Mouse (Mus musculus) layer of hippocampus, adult 2 months (tissue): ENCODE results near the gene Agmat. TPM values are rescaled to one million over a fixed set of nuclear protein-coding genes. Genes with fewer than 3 reads are reported as not detected.

Source experiments
- DNase-seq, 2 experiments: peaks; one replicate each; pipeline ENCODE4 v3.0.0; 2022; ENCODE audit warnings: low spot score in 2 of 2
- H3K27ac ChIP-seq: fragments of 200-600 bp; 2 replicates; pipeline ENCODE4 v1.8.1; 2022
- H3K4me3 ChIP-seq: fragments of 200-600 bp; 2 replicates; pipeline ENCODE4 v1.8.1; 2022; ENCODE audit warnings: mild to moderate bottlenecking
- CTCF ChIP-seq: fragments of 200-600 bp; conservative IDR thresholded peaks from 2 replicates; pipeline ENCODE4 v1.8.1; 2022; ENCODE audit warnings: antibody characterized with exemption, mild to moderate bottlenecking, moderate library complexity
- long read RNA-seq, 2 experiments: library from polyadenylated mRNA; stranded (forward); transcript quantifications; one replicate each; pipeline ENCODE4 v2.0.0; 2021; ENCODE audit warnings: borderline mapping rate in 2 of 2
- total RNA-seq, 2 experiments: library from RNA; stranded (reverse); gene quantifications; 2 replicates each; pipeline ENCODE4 v1.2.3; 2021

Gene Agmat
- total RNA-seq: not detected
- long read RNA-seq, experiment 1: 0 reads
- long read RNA-seq, experiment 2, partial matches to known transcripts: 0 of 1 reads
- long read RNA-seq, experiment 2, other reads (novel, unspliced or antisense): 1 of 1 reads

- no peak for TF ChIP-seq CTCF
These were observed at the start of gene Agmat for GRCm38 (mm10) chr4:141746578-141747346. TSS of gene Agmat (plus strand) at chr4:141746672.

GRCm38 (mm10) chr4:141704625-141705024 is 41.8 kb upstream of the Agmat start:
- TF ChIP-seq CTCF: no peak

More at GRCm38 (mm10) chr4:141746578-141747346, at the start of gene Agmat:
- Histone ChIP-seq H3K27ac (no peak within 1 kb of the TSS), H3K4me3 (no peak within 1 kb of the TSS)
- no peak for DNase-seq

GRCm38 (mm10) chr4:141705331-141705730 is 41.1 kb upstream of the Agmat start:
- peak; percentile 61 for TF ChIP-seq CTCF
- H3K27ac ChIP-seq: peak overlapping the region; percentile 80
- DNase-seq: peak; percentile 76 to 91
- H3K4me3 ChIP-seq: no peak overlapping the region

More at GRCm38 (mm10) chr4:141704625-141705024, 41.8 kb upstream of the Agmat start:
- H3K4me3 ChIP-seq: no peak overlapping the region
- H3K27ac ChIP-seq: peak overlapping the region; percentile 80
- DNase-seq: no peak

- TF ChIP-seq CTCF: no peak
- Histone ChIP-seq H3K27ac (no peak overlapping the region), H3K4me3 (no peak overlapping the region)
- no peak for DNase-seq
These were observed 38.5 kb upstream of the Agmat start for GRCm38 (mm10) chr4:141708005-141708404.

GRCm38 (mm10) chr4:141708971-141709370 is 37.5 kb upstream of the Agmat start:
- H3K4me3 ChIP-seq: no peak overlapping the region
- DNase-seq: no peak
- H3K27ac ChIP-seq: no peak overlapping the region
- TF ChIP-seq CTCF: no peak

- Histone ChIP-seq H3K27ac (no peak overlapping the region), H3K4me3 (no peak overlapping the region)
- no peak for TF ChIP-seq CTCF
- DNase-seq: no peak
These were observed 35.2 kb upstream of the Agmat start for GRCm38 (mm10) chr4:141711250-141711649.

- no peak for TF ChIP-seq CTCF
- no peak for DNase-seq
- H3K4me3 ChIP-seq: no peak overlapping the region
- H3K27ac ChIP-seq: no peak overlapping the region
These were observed 32.8 kb upstream of the Agmat start for GRCm38 (mm10) chr4:141713598-141714142.

GRCm38 (mm10) chr4:141715027-141715426 is 31.4 kb upstream of the Agmat start:
- H3K4me3 ChIP-seq: no peak overlapping the region
- no peak for DNase-seq
- no peak for TF ChIP-seq CTCF
- peak overlapping the region; percentile 46; the same call in 1 of the 2 replicates for H3K27ac ChIP-seq

GRCm38 (mm10) chr4:141717633-141718032 is 28.8 kb upstream of the Agmat start:
- Histone ChIP-seq H3K4me3 (no peak overlapping the region), H3K27ac (no peak overlapping the region)
- no peak for TF ChIP-seq CTCF
- no peak for DNase-seq

GRCm38 (mm10) chr4:141719304-141719703 is 27.2 kb upstream of the Agmat start:
- H3K27ac ChIP-seq: peak overlapping the region; percentile 46
- H3K4me3 ChIP-seq: no peak overlapping the region
- DNase-seq: no peak
- TF ChIP-seq CTCF: no peak

GRCm38 (mm10) chr4:141720761-141721523 is 25.5 kb upstream of the Agmat start:
- TF ChIP-seq CTCF: no peak
- peak overlapping the region; percentile 59; the same call in 1 of the 2 replicates for H3K27ac ChIP-seq
- no peak for DNase-seq
- peak overlapping the region; percentile 23; the same call in 1 of the 2 replicates for H3K4me3 ChIP-seq

- no peak for DNase-seq
- Histone ChIP-seq H3K4me3 (peak overlapping the region; percentile 73), H3K27ac (peak overlapping the region; percentile 98)
- no peak for TF ChIP-seq CTCF
These were observed 24.5 kb upstream of the Agmat start for GRCm38 (mm10) chr4:141721961-141722360.
